Mouse (Mus musculus) embryonic facial prominence, embryonic 13.5 days (tissue): ENCODE results near the gene Rab3gap2. TPM values are rescaled to one million over a fixed set of nuclear protein-coding genes. Genes with fewer than 3 reads are reported as not detected.
A peak's percentile ranks its signal among the peaks of the same experiment; 100 is the strongest.

ENCODE experiments used
- ATAC-seq: fragments of 200-750 bp; cut with Nextera tagmentation; 2 replicates; pipeline ENCODE4 v1.8.0; 2017; ENCODE audit warnings: low read depth; ENCODE audit not compliant: insufficient number of reproducible peaks, insufficient read depth, low FRiP score, low TSS enrichment
- H3K27ac ChIP-seq: fragments of 300-500 bp; sonication (generic); 2 replicates; pipeline ENCODE4 v1.5.1; 2015; ENCODE audit warnings: moderate library complexity, mild to moderate bottlenecking, inconsistent platforms
- H3K27me3 ChIP-seq: fragments of 300-500 bp; sonication (generic); 2 replicates; pipeline ENCODE4 v1.6.1; 2015; ENCODE audit warnings: mild to moderate bottlenecking, inconsistent platforms
- H3K36me3 ChIP-seq: fragments of 300-500 bp; sonication (generic); 2 replicates; pipeline ENCODE4 v1.6.1; 2015; ENCODE audit warnings: mild to moderate bottlenecking, inconsistent platforms
- H3K4me1 ChIP-seq: fragments of 300-500 bp; sonication (generic); 2 replicates; pipeline ENCODE4 v1.6.1; 2015; ENCODE audit warnings: inconsistent platforms
- H3K4me2 ChIP-seq: fragments of 300-500 bp; sonication (generic); 2 replicates; pipeline ENCODE4 v1.6.1; 2015; ENCODE audit warnings: moderate library complexity, mild to moderate bottlenecking, inconsistent platforms
- H3K4me3 ChIP-seq: fragments of 300-500 bp; sonication (generic); 2 replicates; pipeline ENCODE4 v1.5.1; 2015; ENCODE audit warnings: mild to moderate bottlenecking, inconsistent platforms
- H3K9ac ChIP-seq: fragments of 300-500 bp; sonication (generic); 2 replicates; pipeline ENCODE4 v1.6.1; 2015; ENCODE audit warnings: mild to moderate bottlenecking, inconsistent platforms
- H3K9me3 ChIP-seq: fragments of 300-500 bp; sonication (generic); 2 replicates; pipeline ENCODE4 v1.6.1; 2016; ENCODE audit warnings: inconsistent platforms
- WGBS: fragments of 180-500 bp; shearing (Covaris S2); methylation state at CpG from one replicate; pipeline ENCODE4 v1.1.7; 2015; ENCODE audit warnings: mixed read lengths; 5-methylcytosine and 5-hydroxymethylcytosine counted together
- polyA plus RNA-seq: library from polyadenylated mRNA; unstranded; fragments of >200 nt; fragmentation: Nextera tagmentation; extraction: Ambion mirVana; gene quantifications from 2 replicates; pipeline ENCODE4 v1.2.1, GENCODE M21; 2015

Gene Rab3gap2
- polyA plus RNA-seq, 1 experiment from 2014 or later, result 20.9 TPM

- no peak overlapping the region for H3K9ac ChIP-seq
- no peak overlapping the region for H3K4me3 ChIP-seq
- ATAC-seq, result no peak
- no peaks in the 10 kb centered on the region for H3K27me3 ChIP-seq
- H3K4me2 ChIP-seq, result no peak overlapping the region
- peaks cover 77% of the 10 kb centered on the region for H3K36me3 ChIP-seq
- H3K27ac ChIP-seq, result no peak overlapping the region
- H3K4me1 ChIP-seq, result no peaks in the 10 kb centered on the region
- WGBS, result 62% methylated on average over 14 of the region's 14 CpGs
- H3K9me3 ChIP-seq, result no peaks in the 10 kb centered on the region
These were observed 58.6 kb downstream of the Rab3gap2 start for GRCm38 (mm10) chr1:185262565-185262964.

GRCm38 (mm10) chr1:185268675-185269074 is 64.8 kb downstream of the Rab3gap2 start:
- Histone ChIP-seq H3K4me3 (no peak overlapping the region), H3K9me3 (peaks cover 3% of the 10 kb centered on the region; the same call in 1 of the 2 replicates)
- WGBS, result 75% methylated on average over 4 of the region's 4 CpGs

GRCm38 (mm10) chr1:185270403-185271097 is 66.6 kb downstream of the Rab3gap2 start:
- peaks cover 3% of the 10 kb centered on the region; the same call in 1 of the 2 replicates for H3K9me3 ChIP-seq
- no peak overlapping the region for H3K4me2 ChIP-seq
- no peak for ATAC-seq
- H3K4me1 ChIP-seq, result no peaks in the 10 kb centered on the region
- H3K36me3 ChIP-seq, result peaks cover 73% of the 10 kb centered on the region
- 91% methylated on average over 8 of the region's 8 CpGs for WGBS
- H3K27ac ChIP-seq, result no peak overlapping the region
- no peaks in the 10 kb centered on the region for H3K27me3 ChIP-seq
- no peak overlapping the region for H3K9ac ChIP-seq
- H3K4me3 ChIP-seq, result no peak overlapping the region

More at GRCm38 (mm10) chr1:185268675-185269074, 64.8 kb downstream of the Rab3gap2 start:
- Histone ChIP-seq H3K27ac (no peak overlapping the region), H3K9ac (no peak overlapping the region), H3K27me3 (no peaks in the 10 kb centered on the region), H3K4me1 (no peaks in the 10 kb centered on the region), H3K36me3 (peaks cover 76% of the 10 kb centered on the region), H3K4me2 (no peak overlapping the region)
- ATAC-seq, result no peak

- H3K27me3 ChIP-seq, result no peaks in the 10 kb centered on the region
- no peak overlapping the region for H3K4me3 ChIP-seq
- no peak overlapping the region for H3K4me2 ChIP-seq
- WGBS, result 88% methylated on average over 9 of the region's 9 CpGs
- no peak overlapping the region for H3K27ac ChIP-seq
- peaks cover 3% of the 10 kb centered on the region; the same call in 1 of the 2 replicates for H3K9me3 ChIP-seq
- H3K4me1 ChIP-seq, result no peaks in the 10 kb centered on the region
- no peak for ATAC-seq
- no peak overlapping the region for H3K9ac ChIP-seq
- peaks cover 74% of the 10 kb centered on the region for H3K36me3 ChIP-seq
These were observed 67.5 kb downstream of the Rab3gap2 start for GRCm38 (mm10) chr1:185271373-185271772.

GRCm38 (mm10) chr1:185274819-185275545 is 71.1 kb downstream of the Rab3gap2 start:
- ATAC-seq, result no peak
- Histone ChIP-seq H3K9ac (no peak overlapping the region), H3K27me3 (no peaks in the 10 kb centered on the region), H3K27ac (peak overlapping the region; percentile 51; the same call in 1 of the 2 replicates), H3K4me1 (no peaks in the 10 kb centered on the region), H3K36me3 (peaks cover 83% of the 10 kb centered on the region), H3K9me3 (peaks cover 3% of the 10 kb centered on the region; the same call in 1 of the 2 replicates), H3K4me2 (no peak overlapping the region), H3K4me3 (no peak overlapping the region)
- 83% methylated on average over 5 of the region's 5 CpGs for WGBS

- H3K36me3 ChIP-seq, result peaks cover 86% of the 10 kb centered on the region
- H3K27ac ChIP-seq, result peak overlapping the region; percentile 62; the same call in 1 of the 2 replicates
- H3K9me3 ChIP-seq, result peaks cover 3% of the 10 kb centered on the region; the same call in 1 of the 2 replicates
- WGBS, result 91% methylated on average over 7 of the region's 7 CpGs
- H3K4me2 ChIP-seq, result no peak overlapping the region
- no peak overlapping the region for H3K4me3 ChIP-seq
- H3K27me3 ChIP-seq, result no peaks in the 10 kb centered on the region
- H3K4me1 ChIP-seq, result no peaks in the 10 kb centered on the region
- no peak for ATAC-seq
- H3K9ac ChIP-seq, result no peak overlapping the region
These were observed 72.1 kb downstream of the Rab3gap2 start for GRCm38 (mm10) chr1:185275976-185276375.

GRCm38 (mm10) chr1:185277022-185277421 is 73.1 kb downstream of the Rab3gap2 start:
- no peak overlapping the region for H3K9ac ChIP-seq
- no peak overlapping the region for H3K4me2 ChIP-seq
- H3K4me1 ChIP-seq, result no peaks in the 10 kb centered on the region
- peaks cover 85% of the 10 kb centered on the region for H3K36me3 ChIP-seq
- H3K4me3 ChIP-seq, result no peak overlapping the region
- 86% methylated on average over 11 of the region's 11 CpGs for WGBS
- no peak overlapping the region for H3K27ac ChIP-seq
- no peaks in the 10 kb centered on the region for H3K27me3 ChIP-seq
- ATAC-seq, result no peak
- H3K9me3 ChIP-seq, result peaks cover 3% of the 10 kb centered on the region; the same call in 1 of the 2 replicates

- Histone ChIP-seq H3K4me1 (no peaks in the 10 kb centered on the region), H3K4me3 (no peak overlapping the region), H3K4me2 (no peak overlapping the region), H3K36me3 (peaks cover 87% of the 10 kb centered on the region), H3K27me3 (no peaks in the 10 kb centered on the region), H3K27ac (no peak overlapping the region), H3K9me3 (no peaks in the 10 kb centered on the region), H3K9ac (no peak overlapping the region)
- no peak for ATAC-seq
- 83% methylated on average over 9 of the region's 9 CpGs for WGBS
These were observed 75.4 kb downstream of the Rab3gap2 start for GRCm38 (mm10) chr1:185279288-185279687.

- H3K27me3 ChIP-seq, result no peaks in the 10 kb centered on the region
- peaks cover 90% of the 10 kb centered on the region for H3K36me3 ChIP-seq
- H3K4me3 ChIP-seq, result no peak overlapping the region
These were observed 76.7 kb downstream of the Rab3gap2 start for GRCm38 (mm10) chr1:185280616-185281015.

GRCm38 (mm10) chr1:185282846-185283245 is 78.9 kb downstream of the Rab3gap2 start:
- Histone ChIP-seq H3K9ac (no peak overlapping the region), H3K4me1 (no peaks in the 10 kb centered on the region; the same call in 1 of the 2 replicates), H3K4me3 (no peak overlapping the region), H3K27me3 (no peaks in the 10 kb centered on the region), H3K27ac (no peak overlapping the region), H3K4me2 (no peak overlapping the region), H3K36me3 (peaks cover 86% of the 10 kb centered on the region), H3K9me3 (no peaks in the 10 kb centered on the region)
- no peak for ATAC-seq
- 94% methylated on average over 11 of the region's 11 CpGs for WGBS

More at GRCm38 (mm10) chr1:185280616-185281015, 76.7 kb downstream of the Rab3gap2 start:
- Histone ChIP-seq H3K9ac (no peak overlapping the region), H3K9me3 (no peaks in the 10 kb centered on the region), H3K4me2 (no peak overlapping the region), H3K27ac (no peak overlapping the region), H3K4me1 (no peaks in the 10 kb centered on the region; the same call in 1 of the 2 replicates)
- 89% methylated on average over 4 of the region's 4 CpGs for WGBS
- no peak for ATAC-seq

- Histone ChIP-seq H3K4me1 (no peaks in the 10 kb centered on the region; the same call in 1 of the 2 replicates), H3K36me3 (peaks cover 85% of the 10 kb centered on the region), H3K4me3 (no peak overlapping the region), H3K27me3 (no peaks in the 10 kb centered on the region), H3K9me3 (no peaks in the 10 kb centered on the region), H3K9ac (no peak overlapping the region), H3K4me2 (no peak overlapping the region), H3K27ac (no peak overlapping the region)
- WGBS, result 91% methylated on average over 15 of the region's 15 CpGs
- no peak for ATAC-seq
These were observed 79.3 kb downstream of the Rab3gap2 start for GRCm38 (mm10) chr1:185283247-185283646.
